Mouse (Mus musculus): ENCODE measurements around the gene Egfr. TPM values are rescaled to one million over a fixed set of nuclear protein-coding genes. Genes with fewer than 3 reads are reported as not detected.

Egfr gene
- polyA plus RNA-seq, 1 experiment from 2014 or later, result 5.4 TPM

DNA sequence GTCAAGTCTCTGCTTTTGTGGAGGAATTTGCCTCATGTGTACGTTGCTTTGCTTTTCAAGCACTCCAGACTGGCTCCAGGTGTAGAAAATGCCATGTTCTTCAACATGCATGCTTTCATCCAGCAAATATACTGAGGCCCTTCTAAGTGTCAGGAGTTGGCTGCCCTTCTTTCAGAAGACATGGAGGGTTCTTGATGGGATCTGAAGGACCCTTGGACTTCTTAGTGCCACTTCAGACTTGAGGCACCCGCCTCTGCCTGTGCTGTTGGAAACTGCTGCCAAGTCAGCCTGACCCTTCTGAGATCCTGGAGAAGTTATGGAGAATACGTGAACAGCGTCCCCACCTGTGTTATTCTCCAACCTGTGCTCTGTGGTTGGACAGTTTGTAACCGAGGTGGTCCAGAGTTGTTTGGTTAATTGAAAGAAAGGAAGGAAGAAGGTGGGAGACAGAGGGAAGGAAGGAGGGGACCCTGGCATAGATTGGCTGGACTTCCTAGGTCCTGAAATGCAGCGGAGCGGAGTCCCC lies 483 bp upstream of the Egfr start:
- ATAC-seq (ENCODE audit: low read depth), result peak; percentile 90
- peaks cover 8% of the 10 kb centered on the region for H3K27me3 ChIP-seq (ENCODE audit: control insufficient read depth, insufficient read depth, low read depth, low read length)
- H3K9me3 ChIP-seq (ENCODE audit: control insufficient read depth, low read length), result no peaks in the 10 kb centered on the region
- H3K4me3 ChIP-seq (ENCODE audit: low read length), result peak overlapping the region; percentile 61
- H3K36me3 ChIP-seq (ENCODE audit: control insufficient read depth, insufficient read depth, low read length), result no peaks in the 10 kb centered on the region
- H3K4me2 ChIP-seq (ENCODE audit: low read depth, low read length), result peak overlapping the region; percentile 91
- peak overlapping the region; percentile 76 for H3K9ac ChIP-seq (ENCODE audit: low read length)
- peaks cover 15% of the 10 kb centered on the region for H3K4me1 ChIP-seq (replicated peaks; ENCODE audit: control insufficient read depth, insufficient read depth, low read length)
- peak overlapping the region; percentile 88 for H3K27ac ChIP-seq (ENCODE audit: low read length)
- 22% methylated on average over 7 of the region's 7 CpGs for WGBS

- peaks cover 8% of the 10 kb centered on the region for H3K27me3 ChIP-seq (ENCODE audit: control insufficient read depth, insufficient read depth, low read depth, low read length)
- under 1% methylated on average over 65 of the region's 68 CpGs for WGBS
- ATAC-seq (ENCODE audit: low read depth), result peak; percentile 68
Observed at GRCm38 (mm10) chr11:16752349-16753153, 548 bp downstream of the Egfr start.

DNA sequence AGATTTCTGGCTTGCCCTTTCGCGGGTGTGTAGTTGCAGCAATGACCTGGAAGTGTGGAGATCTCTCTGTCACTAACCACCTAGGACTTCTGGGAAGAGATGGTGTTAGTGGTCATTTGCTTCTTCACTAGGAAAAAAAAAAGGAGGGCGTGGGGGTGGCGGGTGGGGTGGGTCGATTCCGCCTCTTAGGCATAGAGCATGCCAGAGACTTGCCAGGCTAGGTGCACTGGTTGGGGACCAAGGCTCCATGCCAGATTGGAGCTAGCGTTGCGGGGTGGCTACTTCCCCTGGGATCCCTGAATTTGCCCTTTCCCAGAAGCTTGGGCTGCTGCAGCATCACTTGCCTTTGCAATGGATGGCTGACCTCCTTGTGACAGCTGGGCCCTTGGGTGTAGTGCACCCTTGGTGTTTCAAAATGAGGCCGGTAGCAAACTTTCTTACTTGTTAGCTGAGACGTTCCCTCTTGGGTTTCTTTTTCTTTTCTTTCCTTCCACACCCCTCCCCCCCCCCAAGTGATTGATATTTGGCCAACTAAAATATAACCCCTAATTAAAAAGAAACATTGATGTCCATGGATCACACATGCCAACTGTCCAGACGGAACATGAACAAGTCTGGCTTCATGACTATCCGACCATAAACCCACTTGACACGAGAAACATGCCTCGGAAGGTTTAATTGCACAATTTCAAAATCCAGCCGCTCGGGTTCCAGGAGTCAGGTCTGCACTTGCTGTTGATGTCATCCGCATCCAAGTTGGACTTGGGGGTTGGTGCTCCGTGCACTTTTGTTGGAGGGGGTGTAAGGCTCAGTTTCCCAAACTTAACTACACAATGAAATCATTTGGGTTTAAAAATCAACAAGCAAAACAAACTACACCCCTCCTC lies 1.4 kb downstream of the Egfr start:
- 18% methylated on average over 18 of the region's 18 CpGs for WGBS
- Histone ChIP-seq H3K9ac (ENCODE audit: low read length) (peak overlapping the region; percentile 76), H3K4me3 (ENCODE audit: low read length) (peak overlapping the region; percentile 61), H3K4me1 (replicated peaks; ENCODE audit: control insufficient read depth, insufficient read depth, low read length) (peaks cover 15% of the 10 kb centered on the region), H3K27ac (ENCODE audit: low read length) (no peak overlapping the region), H3K36me3 (ENCODE audit: control insufficient read depth, insufficient read depth, low read length) (no peaks in the 10 kb centered on the region), H3K9me3 (ENCODE audit: control insufficient read depth, low read length) (no peaks in the 10 kb centered on the region), H3K27me3 (ENCODE audit: control insufficient read depth, insufficient read depth, low read depth, low read length) (peaks cover 8% of the 10 kb centered on the region), H3K4me2 (ENCODE audit: low read depth, low read length) (peak overlapping the region; percentile 91)
- ATAC-seq (ENCODE audit: low read depth), result no peak

More at GRCm38 (mm10) chr11:16752349-16753153, 548 bp downstream of the Egfr start:
- peak overlapping the region; percentile 88 for H3K27ac ChIP-seq (ENCODE audit: low read length)
- peaks cover 15% of the 10 kb centered on the region for H3K4me1 ChIP-seq (replicated peaks; ENCODE audit: control insufficient read depth, insufficient read depth, low read length)
- peak overlapping the region; percentile 61 for H3K4me3 ChIP-seq (ENCODE audit: low read length)
- peak overlapping the region; percentile 91 for H3K4me2 ChIP-seq (ENCODE audit: low read depth, low read length)
- no peaks in the 10 kb centered on the region for H3K36me3 ChIP-seq (ENCODE audit: control insufficient read depth, insufficient read depth, low read length)
- H3K9me3 ChIP-seq (ENCODE audit: control insufficient read depth, low read length), result no peaks in the 10 kb centered on the region
- peak overlapping the region; percentile 76 for H3K9ac ChIP-seq (ENCODE audit: low read length)

DNA sequence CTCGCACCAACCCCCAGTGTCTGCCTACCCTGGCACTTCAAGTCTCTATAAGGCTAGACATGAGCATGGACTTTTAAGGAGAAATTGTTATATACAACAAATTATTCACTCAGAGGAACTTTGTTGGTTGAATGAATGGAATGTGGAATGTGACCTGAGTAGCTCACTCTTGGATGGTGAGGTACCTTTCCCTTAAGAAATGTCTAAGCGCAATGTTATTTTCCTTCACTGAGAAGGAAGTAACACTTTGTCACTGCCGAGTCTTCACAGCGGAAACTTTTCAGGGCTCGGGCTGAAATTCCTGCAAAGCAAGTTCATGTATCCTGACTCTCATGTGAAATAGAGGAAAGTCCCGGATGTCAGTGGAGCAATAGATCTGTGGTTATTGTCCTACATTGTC lies 7.9 kb downstream of the Egfr start:
- no peaks in the 10 kb centered on the region for H3K9me3 ChIP-seq (ENCODE audit: control insufficient read depth, low read length)
- no peaks in the 10 kb centered on the region for H3K4me1 ChIP-seq (replicated peaks; ENCODE audit: control insufficient read depth, insufficient read depth, low read length)
- no peaks in the 10 kb centered on the region; the same call in 1 of the 2 replicates for H3K27me3 ChIP-seq (ENCODE audit: control insufficient read depth, insufficient read depth, low read depth, low read length)
- no peak for ATAC-seq (ENCODE audit: low read depth)
- H3K27ac ChIP-seq (ENCODE audit: low read length), result no peak overlapping the region
- no peaks in the 10 kb centered on the region for H3K36me3 ChIP-seq (ENCODE audit: control insufficient read depth, insufficient read depth, low read length)
- H3K9ac ChIP-seq (ENCODE audit: low read length), result no peak overlapping the region
- H3K4me3 ChIP-seq (ENCODE audit: low read length), result no peak overlapping the region
- 53% methylated on average over 6 of the region's 6 CpGs for WGBS
- no peak overlapping the region for H3K4me2 ChIP-seq (ENCODE audit: low read depth, low read length)

DNA sequence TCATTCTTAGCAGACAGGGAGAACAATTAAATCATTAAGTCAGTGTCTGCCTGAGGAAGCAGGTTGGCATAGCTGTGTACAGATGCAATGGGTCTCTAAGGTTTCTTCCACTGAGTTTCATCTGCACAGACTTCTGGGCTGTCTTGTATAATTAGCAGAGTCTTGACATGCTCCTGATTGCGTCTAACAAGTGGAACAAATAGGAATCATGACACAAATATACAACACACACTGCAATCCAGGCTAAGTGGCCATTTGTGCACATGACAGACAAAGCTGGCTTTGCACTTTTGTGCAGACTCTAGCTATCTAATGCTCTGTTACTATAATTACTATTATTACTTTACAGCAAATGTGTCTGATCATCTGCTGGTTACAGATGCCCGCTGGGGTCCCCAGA lies 9.2 kb downstream of the Egfr start:
- Histone ChIP-seq H3K4me2 (ENCODE audit: low read depth, low read length) (no peak overlapping the region), H3K27me3 (ENCODE audit: control insufficient read depth, insufficient read depth, low read depth, low read length) (no peaks in the 10 kb centered on the region), H3K9ac (ENCODE audit: low read length) (no peak overlapping the region), H3K27ac (ENCODE audit: low read length) (no peak overlapping the region), H3K4me3 (ENCODE audit: low read length) (no peak overlapping the region), H3K4me1 (replicated peaks; ENCODE audit: control insufficient read depth, insufficient read depth, low read length) (no peaks in the 10 kb centered on the region), H3K9me3 (ENCODE audit: control insufficient read depth, low read length) (no peaks in the 10 kb centered on the region), H3K36me3 (ENCODE audit: control insufficient read depth, insufficient read depth, low read length) (no peaks in the 10 kb centered on the region)
- WGBS, result 88% methylated on average over 2 of the region's 2 CpGs
- ATAC-seq (ENCODE audit: low read depth), result no peak

DNA sequence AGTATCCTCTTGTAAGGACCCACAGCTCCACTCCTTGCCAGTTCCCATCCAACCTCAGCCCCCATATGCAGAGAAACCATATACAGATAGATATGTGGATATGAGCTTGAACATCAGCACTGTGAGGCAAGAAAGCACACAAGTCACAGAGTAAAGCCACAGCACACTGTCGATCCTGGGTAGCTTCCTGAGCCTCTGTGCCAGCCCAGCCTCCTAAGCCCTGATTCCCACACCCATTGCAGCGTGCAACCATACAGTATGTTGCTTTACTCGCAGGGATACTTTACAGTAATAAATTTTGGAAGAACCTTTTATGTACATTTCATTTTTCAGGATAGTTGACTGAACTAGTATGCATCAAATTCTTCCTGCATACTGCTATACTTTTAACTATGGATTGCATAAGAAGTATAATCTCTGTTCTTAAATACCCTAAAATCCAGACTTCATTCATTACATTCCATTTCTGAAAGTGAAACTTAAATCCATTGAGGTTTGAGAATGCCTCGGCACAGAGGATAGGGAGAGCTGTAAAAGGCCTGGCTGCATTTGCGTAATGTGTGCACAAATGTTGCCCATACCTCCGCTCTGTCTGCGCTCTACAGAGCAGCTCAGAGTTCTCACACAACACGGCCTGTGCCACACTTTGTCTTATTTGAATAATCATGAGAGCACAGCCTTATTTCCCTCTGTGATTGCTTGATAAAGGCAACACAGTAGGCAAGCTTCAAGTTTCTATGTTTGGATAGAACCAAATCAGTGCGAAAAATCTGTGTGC lies 14.2 kb downstream of the Egfr start:
- no peaks in the 10 kb centered on the region for H3K36me3 ChIP-seq (ENCODE audit: control insufficient read depth, insufficient read depth, low read length)
- H3K4me3 ChIP-seq (ENCODE audit: low read length), result no peak overlapping the region
- WGBS, result 62% methylated on average over 9 of the region's 9 CpGs
- no peak; the same call in 1 of the 2 replicates for ATAC-seq (ENCODE audit: low read depth)
- H3K4me1 ChIP-seq (replicated peaks; ENCODE audit: control insufficient read depth, insufficient read depth, low read length), result peaks cover 19% of the 10 kb centered on the region
- H3K9ac ChIP-seq (ENCODE audit: low read length), result no peak overlapping the region
- H3K27me3 ChIP-seq (ENCODE audit: control insufficient read depth, insufficient read depth, low read depth, low read length), result no peaks in the 10 kb centered on the region
- H3K4me2 ChIP-seq (ENCODE audit: low read depth, low read length), result no peak overlapping the region
- H3K27ac ChIP-seq (ENCODE audit: low read length), result no peak overlapping the region
- no peaks in the 10 kb centered on the region for H3K9me3 ChIP-seq (ENCODE audit: control insufficient read depth, low read length)

GRCm38 (mm10) chr11:16767984-16768383 lies 16.0 kb downstream of the Egfr start:
- H3K27me3 ChIP-seq (ENCODE audit: control insufficient read depth, insufficient read depth, low read depth, low read length), result no peaks in the 10 kb centered on the region
- H3K27ac ChIP-seq (ENCODE audit: low read length), result no peak overlapping the region
- H3K4me2 ChIP-seq (ENCODE audit: low read depth, low read length), result no peak overlapping the region
- no peak for ATAC-seq (ENCODE audit: low read depth)
- no peaks in the 10 kb centered on the region for H3K9me3 ChIP-seq (ENCODE audit: control insufficient read depth, low read length)
- 50% methylated on average over 2 of the region's 2 CpGs for WGBS
- H3K4me1 ChIP-seq (replicated peaks; ENCODE audit: control insufficient read depth, insufficient read depth, low read length), result peaks cover 23% of the 10 kb centered on the region
- no peak overlapping the region for H3K4me3 ChIP-seq (ENCODE audit: low read length)
- no peak overlapping the region for H3K9ac ChIP-seq (ENCODE audit: low read length)
- no peaks in the 10 kb centered on the region for H3K36me3 ChIP-seq (ENCODE audit: control insufficient read depth, insufficient read depth, low read length)

- Histone ChIP-seq H3K9me3 (ENCODE audit: control insufficient read depth, low read length) (no peaks in the 10 kb centered on the region), H3K27ac (ENCODE audit: low read length) (no peak overlapping the region), H3K4me3 (ENCODE audit: low read length) (no peak overlapping the region), H3K9ac (ENCODE audit: low read length) (no peak overlapping the region), H3K4me1 (replicated peaks; ENCODE audit: control insufficient read depth, insufficient read depth, low read length) (peaks cover 23% of the 10 kb centered on the region), H3K27me3 (ENCODE audit: control insufficient read depth, insufficient read depth, low read depth, low read length) (no peaks in the 10 kb centered on the region), H3K36me3 (ENCODE audit: control insufficient read depth, insufficient read depth, low read length) (no peaks in the 10 kb centered on the region), H3K4me2 (ENCODE audit: low read depth, low read length) (no peak overlapping the region)
- WGBS, result 77% methylated on average over 4 of the region's 4 CpGs
- peak; percentile 12; the same call in 1 of the 2 replicates for ATAC-seq (ENCODE audit: low read depth)
Observed at GRCm38 (mm10) chr11:16769276-16769675, 17.3 kb downstream of the Egfr start.

Data from lung, embryonic 16.5 days (tissue).